In genomic region chr8:86652546-86652945, GRCm38 (mm10) we compare ENCODE assay signal across 24 mouse cellular contexts. TPM values are rescaled to one million over a fixed set of nuclear protein-coding genes. Genes with fewer than 3 reads are reported as not detected.
DNase-seq lines count a peak whose midpoint lies in the region; ATAC-seq and TF ChIP-seq lines count a peak whose summit lies in the region.
"Had no signal": no experiment of that assay in that cellular context is flagged by ENCODE, and none has a peak within 500 bp of the region (broad histone marks: within the 10 kb centered on the region; RNA-seq: fewer than 3 reads in every experiment).

No protein-coding gene starts in this region.

- no peak overlapping the region for H3K4me2 ChIP-seq in forebrain, embryonic 14.5 days (ENCODE audit: low read length)
- H3K4me2 ChIP-seq: embryonic facial prominence, embryonic 15.5 days; hindbrain, embryonic 12.5 days had no signal

- H3K9me3 ChIP-seq in forebrain, embryonic 14.5 days (replicated peaks; ENCODE audit: control insufficient read depth, low read length) = no peaks in the 10 kb centered on the region
- H3K9me3 ChIP-seq in forebrain, embryonic 10.5 days = no peaks in the 10 kb centered on the region
- no peaks in the 10 kb centered on the region for H3K9me3 ChIP-seq in heart, embryonic 10.5 days
- H3K9me3 ChIP-seq: embryonic facial prominence, embryonic 15.5 days; hindbrain, embryonic 12.5 days had no signal

- intact Hi-C loops in left cerebral cortex, adult 2 months (cut with DNase I) = loop anchor here (10.0 kb wide), 1 partner anchor 52 kb away; no protein-coding TSS in a partner anchor

- WGBS in forebrain, embryonic 14.5 days = 47% methylated on average over 2 of the region's 2 CpGs
- 83% methylated on average over 2 of the region's 2 CpGs for WGBS in forebrain, embryonic 10.5 days
- 84% methylated on average over 2 of the region's 2 CpGs for WGBS in heart, embryonic 10.5 days

- H3K27ac ChIP-seq in forebrain, embryonic 14.5 days (ENCODE audit: low read depth, low read length) = no peak overlapping the region; the same call in 1 of the 2 replicates
- no peak overlapping the region for H3K27ac ChIP-seq in forebrain, embryonic 10.5 days
- peak overlapping the region; percentile 87 for H3K27ac ChIP-seq in left cerebral cortex, adult 2 months
- no peak overlapping the region for H3K27ac ChIP-seq in heart, embryonic 10.5 days
- H3K27ac ChIP-seq: embryonic facial prominence, embryonic 15.5 days; gastrocnemius, adult 2 months; hindbrain, embryonic 12.5 days had no signal

- TF ChIP-seq CTCF in left cerebral cortex, adult 2 months (IDR thresholded peaks at IDR 0.05) = no peak

- no peak overlapping the region for H3K9ac ChIP-seq in forebrain, embryonic 14.5 days (ENCODE audit: low read length)
- H3K9ac ChIP-seq: embryonic facial prominence, embryonic 15.5 days; hindbrain, embryonic 12.5 days had no signal

- no peaks in the 10 kb centered on the region for H3K27me3 ChIP-seq in forebrain, embryonic 14.5 days (replicated peaks; ENCODE audit: control insufficient read depth, insufficient read depth, low read length)
- no peaks in the 10 kb centered on the region for H3K27me3 ChIP-seq in forebrain, embryonic 10.5 days (ENCODE audit: poor library complexity, severe bottlenecking)
- H3K27me3 ChIP-seq in heart, embryonic 10.5 days (ENCODE audit: insufficient read depth, poor library complexity, severe bottlenecking) = no peaks in the 10 kb centered on the region
- H3K27me3 ChIP-seq: embryonic facial prominence, embryonic 15.5 days; hindbrain, embryonic 12.5 days; Patski had no signal

- peak; percentile 55 for DNase-seq in forebrain, embryonic 14.5 days (ENCODE audit: low spot score)
- no peak for DNase-seq in forebrain, embryonic 10.5 days (ENCODE audit: extremely low spot score, low spot score)
- DNase-seq in left cerebral cortex, adult 2 months (ENCODE audit: extremely low spot score in 1 of 2, low spot score in 2 of 2) = no peak
- DNase-seq in left cerebral cortex, adult 9 months (ENCODE audit: low spot score in 2 of 2) = no peak
- DNase-seq in right cerebral cortex, postnatal 14 days = peak; percentile 17
- DNase-seq in right cerebral cortex, postnatal 25 days = no peak
- no peak for DNase-seq in heart, embryonic 10.5 days (ENCODE audit: low spot score)
- DNase-seq: adrenal gland, postnatal 14 days; cerebellum, adult 11 months; cerebellum, adult 8-10 months; cerebellum, postnatal 14 days; embryo, embryonic 11 days; gastrocnemius, adult 2 months; gastrocnemius, postnatal 36 days; heart, adult 11 months; heart, postnatal 10 days; heart, postnatal 4 days had no signal

- no peak for ATAC-seq in forebrain, embryonic 14.5 days
- ATAC-seq: activated CD4-positive, CD25-positive, alpha-beta regulatory T cell, adult 4 months; hindbrain, embryonic 16.5 days; inflammation-experienced regulatory T-cells, adult 6 months; Patski had no signal

- H3K4me1 ChIP-seq in forebrain, embryonic 14.5 days (ENCODE audit: control insufficient read depth, insufficient read depth, low read length) = peaks cover 3% of the 10 kb centered on the region; the same call in 1 of the 2 replicates
- H3K4me1 ChIP-seq in forebrain, embryonic 10.5 days = no peaks in the 10 kb centered on the region
- no peaks in the 10 kb centered on the region for H3K4me1 ChIP-seq in heart, embryonic 10.5 days
- H3K4me1 ChIP-seq: embryonic facial prominence, embryonic 15.5 days; hindbrain, embryonic 12.5 days had no signal

- H3K4me3 ChIP-seq in forebrain, embryonic 14.5 days (ENCODE audit: low read depth, low read length) = no peak overlapping the region
- no peak overlapping the region for H3K4me3 ChIP-seq in forebrain, embryonic 10.5 days
- no peak overlapping the region for H3K4me3 ChIP-seq in left cerebral cortex, adult 2 months
- no peak overlapping the region for H3K4me3 ChIP-seq in heart, embryonic 10.5 days
- H3K4me3 ChIP-seq: embryonic facial prominence, embryonic 15.5 days; erythroblast, embryonic 14.5 days; gastrocnemius, adult 2 months; hindbrain, embryonic 12.5 days had no signal

- peaks cover 24% of the 10 kb centered on the region for H3K36me3 ChIP-seq in forebrain, embryonic 14.5 days (ENCODE audit: control insufficient read depth, insufficient read depth, low read length)
- H3K36me3 ChIP-seq in forebrain, embryonic 10.5 days (replicated peaks) = peaks cover 34% of the 10 kb centered on the region
- H3K36me3 ChIP-seq in heart, embryonic 10.5 days = peaks cover 31% of the 10 kb centered on the region

RNA-seq across cellular contexts. Expression of gene Lonp2, which starts 28.7 kb away (rescaled TPM):
- polyA plus RNA-seq in forebrain, embryonic 14.5 days (2014; fragmentation: Nextera tagmentation; extraction: Ambion mirVana) = 83.3 and 85.3 TPM in 2 replicates
- 48.7 and 50.1 TPM in 2 replicates for polyA plus RNA-seq in forebrain, embryonic 10.5 days (2016; fragmentation: Nextera tagmentation; extraction: Ambion mirVana)
- total RNA-seq in left cerebral cortex, adult 2 months (2021) = 10 to 100 TPM; 68.3 to 70.9 TPM
- polyA plus RNA-seq in heart, embryonic 10.5 days (2016; fragmentation: Nextera tagmentation; extraction: Ambion mirVana) = 58.1 and 66.4 TPM in 2 replicates

Comparison
In these comparisons a context has a peak if more than half of its experiments do, and no peak if none do; other contexts are left out.
1. DNase-seq: peak in forebrain, embryonic 14.5 days (single experiment) and right cerebral cortex, postnatal 14 days (single experiment); none in forebrain, embryonic 10.5 days (single experiment), left cerebral cortex, adult 2 months (0 of 2), left cerebral cortex, adult 9 months (0 of 2), right cerebral cortex, postnatal 25 days (single experiment) and heart, embryonic 10.5 days (single experiment).